Mouse (Mus musculus): ENCODE measurements at regions not wholly inside any gene's neighbourhood (a gene's known extent, or its start where the extent isn't known, plus 50 kb on each side); places are given as distances from the start of the nearest gene placed in this dataset.

DNA sequence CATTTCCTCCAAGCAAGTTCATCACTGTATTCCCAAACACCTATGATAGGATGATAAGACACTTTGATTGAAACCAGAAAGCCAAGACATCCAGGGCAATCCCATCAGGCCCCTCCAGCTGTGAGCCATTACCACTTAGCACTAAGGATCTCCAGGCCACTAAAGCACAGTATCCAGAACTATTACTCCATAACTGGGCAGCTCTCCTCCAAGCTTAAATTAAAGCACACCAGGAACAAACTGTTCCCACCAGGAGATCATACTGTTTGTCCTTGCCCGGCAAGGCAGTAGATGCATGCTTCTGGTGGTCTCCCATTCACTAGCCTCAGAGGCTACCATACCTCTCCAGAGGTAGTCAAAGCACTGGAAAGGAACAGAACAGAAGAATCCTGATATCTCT is 193.3 kb downstream of the Gm12728 start:
- Histone ChIP-seq H3K79me2 (ENCODE audit: control insufficient read depth, insufficient read depth, low read length, poor library complexity) (no peaks in the 10 kb centered on the region), H3K36me3 (ENCODE audit: control insufficient read depth in 1 of 2, insufficient read depth in 2 of 2, low read length in 2 of 2) (no peaks in the 10 kb centered on the region), H3K27ac (ENCODE audit: control insufficient read depth, low read depth, low read length) (no peak overlapping the region), H3K9me3 (replicated peaks; ENCODE audit: insufficient read depth, low read length) (no peaks in the 10 kb centered on the region), H3K4me3 (ENCODE audit: control insufficient read depth in 1 of 2, insufficient read depth in 1 of 2, low read depth in 2 of 2, low read length in 2 of 2) (no peak overlapping the region), H3K4me1 (ENCODE audit: control insufficient read depth in 1 of 2, insufficient read depth in 2 of 2, low read length in 2 of 2) (no peaks in the 10 kb centered on the region), H3K9ac (ENCODE audit: control insufficient read depth, low read depth, low read length, poor library complexity, severe bottlenecking) (no peak overlapping the region), H3K27me3 (ENCODE audit: control insufficient read depth in 1 of 2, insufficient read depth in 2 of 2, low read length in 2 of 2) (no peaks in the 10 kb centered on the region)
- DNase-seq (ENCODE audit: low read depth, low spot score), result no peak
- TF ChIP-seq TBP (IDR thresholded peaks at IDR 0.05; ENCODE audit: low read depth, low read length) (no peak), MXI1 (IDR thresholded peaks at IDR 0.05; ENCODE audit: low read depth, low read length) (no peak), MAFK (IDR thresholded peaks at IDR 0.05; ENCODE audit: borderline replicate concordance, low read depth, low read length) (no peak), KAT2A (conservative IDR thresholded peaks at IDR 0.05; ENCODE audit: low read depth, low read length) (no peak), ZMIZ1 (IDR thresholded peaks at IDR 0.05; ENCODE audit: low read depth, low read length) (no peak), UBTF (IDR thresholded peaks at IDR 0.05; ENCODE audit: borderline replicate concordance, insufficient read depth, low read depth, low read length) (no peak), RAD21 (IDR thresholded peaks at IDR 0.05; ENCODE audit: low read depth, low read length) (no peak), MEF2A (IDR thresholded peaks at IDR 0.05; ENCODE audit: extremely low read depth, insufficient replicate concordance, low read depth, low read length, poor library complexity, severe bottlenecking) (no peak), NRF1 (IDR thresholded peaks at IDR 0.05; ENCODE audit: insufficient read depth, low read depth, low read length, poor library complexity, severe bottlenecking) (no peak), ZNF384 (IDR thresholded peaks at IDR 0.05; ENCODE audit: low read depth, low read length) (no peak), TAL1 (IDR thresholded peaks at IDR 0.05; ENCODE audit: low read length) (no peak)

DNA sequence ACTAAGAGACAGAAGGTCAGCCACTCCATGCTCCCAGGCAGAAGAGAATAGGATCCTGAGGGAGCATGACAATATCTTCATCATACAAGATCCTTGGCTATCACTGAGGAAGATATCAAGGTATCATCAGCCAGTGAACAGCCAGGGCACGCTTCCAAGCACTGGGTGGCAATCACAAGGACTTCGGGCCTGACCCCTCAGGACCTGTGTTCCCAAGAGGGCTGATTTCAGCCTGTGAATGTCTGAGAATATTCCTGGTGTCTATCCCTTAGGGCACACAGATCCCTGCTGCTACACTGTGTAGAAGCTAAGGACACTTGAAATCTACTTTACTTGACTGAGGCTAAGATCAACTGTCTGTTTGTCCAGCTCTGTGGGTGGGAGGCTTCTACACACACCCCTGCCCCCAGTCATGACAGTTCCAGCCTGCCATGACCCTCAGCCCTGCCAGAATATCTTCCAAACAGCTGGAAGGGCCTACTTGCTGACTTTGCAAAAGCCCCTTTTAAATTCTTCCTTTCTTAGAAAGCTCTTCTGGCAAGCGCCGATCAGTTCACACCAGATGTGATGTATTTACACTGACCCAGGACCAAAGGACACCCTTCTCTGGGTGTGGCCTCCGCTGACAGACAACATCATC is 198.4 kb downstream of the Gm12728 start:
- Histone ChIP-seq H3K79me2 (ENCODE audit: control insufficient read depth, insufficient read depth, low read length, poor library complexity) (no peaks in the 10 kb centered on the region), H3K9ac (ENCODE audit: control insufficient read depth, low read depth, low read length, poor library complexity, severe bottlenecking) (no peak overlapping the region), H3K4me3 (ENCODE audit: control insufficient read depth in 1 of 2, insufficient read depth in 1 of 2, low read depth in 2 of 2, low read length in 2 of 2) (no peak overlapping the region), H3K27ac (ENCODE audit: control insufficient read depth, low read depth, low read length) (no peak overlapping the region), H3K27me3 (ENCODE audit: control insufficient read depth in 1 of 2, insufficient read depth in 2 of 2, low read length in 2 of 2) (no peaks in the 10 kb centered on the region), H3K4me1 (ENCODE audit: control insufficient read depth in 1 of 2, insufficient read depth in 2 of 2, low read length in 2 of 2) (no peaks in the 10 kb centered on the region), H3K9me3 (replicated peaks; ENCODE audit: insufficient read depth, low read length) (no peaks in the 10 kb centered on the region), H3K36me3 (ENCODE audit: control insufficient read depth in 1 of 2, insufficient read depth in 2 of 2, low read length in 2 of 2) (no peaks in the 10 kb centered on the region)
- DNase-seq (ENCODE audit: low read depth, low spot score), result no peak
- TF ChIP-seq ZNF384 (IDR thresholded peaks at IDR 0.05; ENCODE audit: low read depth, low read length) (no peak), RCOR1 (IDR thresholded peaks at IDR 0.05; ENCODE audit: low read depth, low read length) (no peak), SIN3A (IDR thresholded peaks at IDR 0.05; ENCODE audit: low read length) (no peak), TBP (IDR thresholded peaks at IDR 0.05; ENCODE audit: low read depth, low read length) (no peak), POLR2AphosphoS5 (IDR thresholded peaks at IDR 0.05; ENCODE audit: borderline replicate concordance, low read depth, low read length) (no peak), NELFE (IDR thresholded peaks at IDR 0.05; ENCODE audit: low read depth, low read length) (no peak), ETS1 (IDR thresholded peaks at IDR 0.05; ENCODE audit: low read depth, low read length) (no peak), GABPA (IDR thresholded peaks at IDR 0.05; ENCODE audit: low read depth, low read length) (no peak), SMC3 (IDR thresholded peaks at IDR 0.05; ENCODE audit: low read depth, low read length) (no peak), NRF1 (IDR thresholded peaks at IDR 0.05; ENCODE audit: insufficient read depth, low read depth, low read length, poor library complexity, severe bottlenecking) (no peak), ZC3H11A (IDR thresholded peaks at IDR 0.05; ENCODE audit: low read depth, low read length) (no peak), POLR2AphosphoS2 (IDR thresholded peaks at IDR 0.05; ENCODE audit: low read length) (no peak), CTCF (IDR thresholded peaks at IDR 0.05 in 2 of 3, conservative IDR thresholded peaks at IDR 0.05 in 1 of 3; ENCODE audit: control insufficient read depth in 1 of 3, insufficient read depth in 1 of 3, low read depth in 2 of 3, low read length in 3 of 3, poor library complexity in 1 of 3, severe bottlenecking in 1 of 3) (no peak), TAL1 (IDR thresholded peaks at IDR 0.05; ENCODE audit: low read length) (no peak), KAT2A (conservative IDR thresholded peaks at IDR 0.05; ENCODE audit: low read depth, low read length) (no peak), GATA1 (IDR thresholded peaks at IDR 0.05; ENCODE audit: low read depth, low read length) (no peak), ZKSCAN1 (IDR thresholded peaks at IDR 0.05; ENCODE audit: low read depth, low read length) (no peak)
